8 mouse cellular contexts compared by ENCODE assay signal in the genomic region with DNA sequence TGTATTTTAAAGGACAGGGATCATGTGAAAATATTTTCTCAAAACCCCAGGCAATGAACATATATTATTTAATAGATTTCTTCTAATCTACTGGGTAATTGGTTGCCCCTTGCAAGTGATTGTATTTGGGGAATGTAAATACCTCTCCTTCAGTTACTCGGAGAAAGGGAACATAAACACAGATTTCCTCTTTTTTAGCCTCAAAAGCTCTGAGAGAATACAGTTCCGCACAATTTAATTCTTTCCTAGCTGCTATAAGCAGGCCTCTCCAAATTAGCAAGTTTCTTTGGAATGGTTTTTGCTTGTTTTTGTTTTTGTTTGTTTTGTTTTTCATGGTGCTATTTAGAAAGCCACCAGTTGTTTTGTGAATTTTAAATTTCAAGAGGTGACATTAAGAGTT. TPM values are rescaled to one million over a fixed set of nuclear protein-coding genes. Genes with fewer than 3 reads are reported as not detected.
DNase-seq lines count a peak whose midpoint lies in the region; ATAC-seq and TF ChIP-seq lines count a peak whose summit lies in the region.

No protein-coding gene starts in this region.

- H3K36me3 ChIP-seq in embryonic facial prominence, embryonic 15.5 days, result no peaks in the 10 kb centered on the region
- no peaks in the 10 kb centered on the region for H3K36me3 ChIP-seq in limb, embryonic 11.5 days (ENCODE audit: control insufficient read depth, insufficient read depth, low read length)
- no peaks in the 10 kb centered on the region for H3K36me3 ChIP-seq in neural tube, embryonic 15.5 days

- peak overlapping the region; percentile 94 for H3K27ac ChIP-seq in layer of hippocampus, adult 2 months
- no peak overlapping the region; the same call in 1 of the 2 replicates for H3K27ac ChIP-seq in embryonic facial prominence, embryonic 15.5 days (replicated peaks)
- no peak overlapping the region for H3K27ac ChIP-seq in limb, embryonic 11.5 days (replicated peaks; ENCODE audit: low read depth, low read length)
- peak overlapping the region; percentile 93 for H3K27ac ChIP-seq in neural tube, embryonic 15.5 days (replicated peaks)

- H3K4me1 ChIP-seq in embryonic facial prominence, embryonic 15.5 days, result peaks cover 23% of the 10 kb centered on the region
- 0 out of 2 replicates have a peak, but pooled peaks cover 2% of the 10 kb centered on the region for H3K4me1 ChIP-seq in limb, embryonic 11.5 days (ENCODE audit: control insufficient read depth, insufficient read depth, low read length)
- peaks cover 28% of the 10 kb centered on the region for H3K4me1 ChIP-seq in neural tube, embryonic 15.5 days

- H3K9me3 ChIP-seq in embryonic facial prominence, embryonic 15.5 days (replicated peaks), result no peaks in the 10 kb centered on the region
- H3K9me3 ChIP-seq in limb, embryonic 11.5 days (ENCODE audit: control insufficient read depth, low read length), result no peaks in the 10 kb centered on the region
- H3K9me3 ChIP-seq in neural tube, embryonic 15.5 days (replicated peaks), result no peaks in the 10 kb centered on the region

- H3K9ac ChIP-seq in embryonic facial prominence, embryonic 15.5 days, result peak overlapping the region; percentile 63; the same call in 1 of the 2 replicates
- peak overlapping the region; percentile 87; the same call in 1 of the 2 replicates for H3K9ac ChIP-seq in limb, embryonic 11.5 days (ENCODE audit: low read length)
- H3K9ac ChIP-seq in neural tube, embryonic 15.5 days (replicated peaks), result peak overlapping the region; percentile 89

- TF ChIP-seq CTCF in layer of hippocampus, adult 2 months (conservative IDR thresholded peaks at IDR 0.05), result no peak

- H3K4me2 ChIP-seq in embryonic facial prominence, embryonic 15.5 days (replicated peaks), result peak overlapping the region; percentile 84
- H3K4me2 ChIP-seq in limb, embryonic 11.5 days (ENCODE audit: low read depth, severe bottlenecking), result peak overlapping the region; percentile 81
- peak overlapping the region; percentile 77 for H3K4me2 ChIP-seq in neural tube, embryonic 15.5 days

- ATAC-seq in embryonic facial prominence, embryonic 15.5 days (ENCODE audit: insufficient number of reproducible peaks, low FRiP score, low TSS enrichment, low read depth), result no peak
- ATAC-seq in limb, embryonic 11.5 days (ENCODE audit: insufficient number of reproducible peaks, low FRiP score, low TSS enrichment, low read depth), result no peak
- ATAC-seq in neural tube, embryonic 15.5 days (ENCODE audit: low FRiP score), result no peak

- WGBS in embryonic facial prominence, embryonic 15.5 days, result 43% methylated on average over 2 of the region's 2 CpGs
- 50% methylated on average over 2 of the region's 2 CpGs for WGBS in limb, embryonic 11.5 days
- WGBS in neural tube, embryonic 15.5 days, result 39% methylated on average over 2 of the region's 2 CpGs

- H3K4me3 ChIP-seq in layer of hippocampus, adult 2 months, result peak overlapping the region; percentile 90
- H3K4me3 ChIP-seq in embryonic facial prominence, embryonic 15.5 days (replicated peaks), result peak overlapping the region; percentile 85
- peak overlapping the region; percentile 82 for H3K4me3 ChIP-seq in limb, embryonic 11.5 days (ENCODE audit: low read depth, low read length)
- peak overlapping the region; percentile 92 for H3K4me3 ChIP-seq in neural tube, embryonic 15.5 days (replicated peaks)

- no peaks in the 10 kb centered on the region for H3K27me3 ChIP-seq in embryonic facial prominence, embryonic 15.5 days
- H3K27me3 ChIP-seq in limb, embryonic 11.5 days (ENCODE audit: control insufficient read depth, insufficient read depth, low read length), result no peaks in the 10 kb centered on the region
- H3K27me3 ChIP-seq in neural tube, embryonic 15.5 days (replicated peaks), result no peaks in the 10 kb centered on the region

- no peak for DNase-seq in layer of hippocampus, adult 2 months (ENCODE audit: low spot score in 2 of 2)
- DNase-seq in layer of hippocampus, adult 18-20 months (ENCODE audit: low spot score in 2 of 2), result no peak
- no peak for DNase-seq in limb, embryonic 11.5 days (ENCODE audit: low spot score)
- DNase-seq in left cerebral cortex, adult 9 months (ENCODE audit: low spot score in 2 of 2), result no peak
- no peak for DNase-seq in yolk sac, embryonic 10.5 days (ENCODE audit: low spot score)
- DNase-seq in urinary bladder, postnatal 4 days (ENCODE audit: low spot score in 2 of 2), result no peak

RNA-seq across cellular contexts. Expression of a gene that starts 1.1 kb away (rescaled TPM):
- total RNA-seq in layer of hippocampus, adult 2 months (2021), result 10 to 100 TPM; 55.1 to 58.0 TPM
- 10 to 100 TPM; 57.7 to 59.3 TPM for total RNA-seq in layer of hippocampus, adult 18-20 months (2021)
- 4.2 and 4.5 TPM in 2 replicates for polyA plus RNA-seq in embryonic facial prominence, embryonic 15.5 days (2015; fragmentation: Nextera tagmentation; extraction: Ambion mirVana)
- 5.3 and 5.8 TPM in 2 replicates for polyA plus RNA-seq in limb, embryonic 11.5 days (2014; fragmentation: Nextera tagmentation; extraction: Ambion mirVana)
- polyA plus RNA-seq in neural tube, embryonic 15.5 days (2015; fragmentation: Nextera tagmentation; extraction: Ambion mirVana), result 8.6 and 9.3 TPM in 2 replicates

Comparison
In these comparisons a context has a peak if more than half of its experiments do, and no peak if none do; other contexts are left out.
1. H3K27ac ChIP-seq: peak in layer of hippocampus, adult 2 months (single experiment) and neural tube, embryonic 15.5 days (single experiment); none in embryonic facial prominence, embryonic 15.5 days (single experiment) and limb, embryonic 11.5 days (single experiment).
2. Peak in every context shown above with its lines, with median percentiles within 50 percentile points of each other: H3K4me3 ChIP-seq, H3K4me2 ChIP-seq and H3K9ac ChIP-seq.